Mouse (Mus musculus): ENCODE measurements at regions not wholly inside any gene's neighbourhood (a gene's known extent, or its start where the extent isn't known, plus 50 kb on each side); places are given as distances from the start of the nearest gene placed in this dataset.
"Not testable (repeated sequence)": the region's sequence is repeated elsewhere in the genome, so short reads cannot be mapped to it uniquely, and the experiment has no call there.

GRCm38 (mm10) chr12:69509180-69509579 lies 73.6 kb downstream of the Vcpkmt start:
- not testable (repeated sequence) for H3K4me3 ChIP-seq (ENCODE audit: low read depth, low read length); H3K36me3 ChIP-seq (ENCODE audit: control insufficient read depth, insufficient read depth, low read length); H3K9me3 ChIP-seq (ENCODE audit: control insufficient read depth, low read length); H3K27me3 ChIP-seq (ENCODE audit: control insufficient read depth, insufficient read depth, low read length); DNase-seq (ENCODE audit: low spot score); H3K4me2 ChIP-seq (replicated peaks; ENCODE audit: low read depth, low read length); H3K4me1 ChIP-seq (replicated peaks; ENCODE audit: control insufficient read depth, insufficient read depth, low read length); H3K27ac ChIP-seq (ENCODE audit: low read depth, low read length); ATAC-seq (ENCODE audit: low FRiP score); H3K9ac ChIP-seq (ENCODE audit: low read depth, low read length)
- 86% methylated on average over 1 of the region's 1 CpGs for WGBS

- H3K4me3 ChIP-seq (ENCODE audit: low read depth, low read length): no peak overlapping the region
- peaks cover 3% of the 10 kb centered on the region; the same call in 1 of the 2 replicates for H3K27me3 ChIP-seq (ENCODE audit: control insufficient read depth, insufficient read depth, low read length)
- H3K4me1 ChIP-seq (replicated peaks; ENCODE audit: control insufficient read depth, insufficient read depth, low read length): no peaks in the 10 kb centered on the region
- H3K9me3 ChIP-seq (ENCODE audit: control insufficient read depth, low read length): no peaks in the 10 kb centered on the region
- no peaks in the 10 kb centered on the region for H3K36me3 ChIP-seq (ENCODE audit: control insufficient read depth, insufficient read depth, low read length)
- ATAC-seq (ENCODE audit: low FRiP score): no peak
- H3K4me2 ChIP-seq (replicated peaks; ENCODE audit: low read depth, low read length): no peak overlapping the region
- 95% methylated on average over 6 of the region's 6 CpGs for WGBS
- H3K9ac ChIP-seq (ENCODE audit: low read depth, low read length): no peak overlapping the region
- DNase-seq (ENCODE audit: low spot score): no peak
- H3K27ac ChIP-seq (ENCODE audit: low read depth, low read length): no peak overlapping the region
These were observed 74.9 kb downstream of the Vcpkmt start for GRCm38 (mm10) chr12:69507906-69508305.

- Histone ChIP-seq H3K9ac (ENCODE audit: low read depth, low read length) (no peak overlapping the region), H3K4me3 (ENCODE audit: low read depth, low read length) (no peak overlapping the region), H3K9me3 (ENCODE audit: control insufficient read depth, low read length) (no peaks in the 10 kb centered on the region), H3K4me2 (replicated peaks; ENCODE audit: low read depth, low read length) (no peak overlapping the region), H3K27ac (ENCODE audit: low read depth, low read length) (no peak overlapping the region), H3K36me3 (ENCODE audit: control insufficient read depth, insufficient read depth, low read length) (no peaks in the 10 kb centered on the region), H3K27me3 (ENCODE audit: control insufficient read depth, insufficient read depth, low read length) (peaks cover under 1% of the 10 kb centered on the region; the same call in 1 of the 2 replicates), H3K4me1 (replicated peaks; ENCODE audit: control insufficient read depth, insufficient read depth, low read length) (peaks cover 5% of the 10 kb centered on the region)
- ATAC-seq (ENCODE audit: low FRiP score) (no peak), DNase-seq (ENCODE audit: low spot score) (no peak)
- 82% methylated on average over 3 of the region's 3 CpGs for WGBS
These were observed 75.5 kb downstream of the Vcpkmt start for GRCm38 (mm10) chr12:69507333-69507732.

- ATAC-seq (ENCODE audit: low FRiP score) (no peak), DNase-seq (ENCODE audit: low spot score) (no peak)
- H3K27me3 ChIP-seq (ENCODE audit: control insufficient read depth, insufficient read depth, low read length): no peaks in the 10 kb centered on the region
- 85% methylated on average over 6 of the region's 6 CpGs for WGBS
- peak overlapping the region; percentile 9; the same call in 1 of the 2 replicates for H3K4me2 ChIP-seq (replicated peaks; ENCODE audit: low read depth, low read length)
- no peak overlapping the region for H3K4me3 ChIP-seq (ENCODE audit: low read depth, low read length)
- H3K27ac ChIP-seq (ENCODE audit: low read depth, low read length): peak overlapping the region; percentile 56
- no peak overlapping the region for H3K9ac ChIP-seq (ENCODE audit: low read depth, low read length)
- peaks cover 5% of the 10 kb centered on the region for H3K4me1 ChIP-seq (replicated peaks; ENCODE audit: control insufficient read depth, insufficient read depth, low read length)
- H3K9me3 ChIP-seq (ENCODE audit: control insufficient read depth, low read length): no peaks in the 10 kb centered on the region
- no peaks in the 10 kb centered on the region for H3K36me3 ChIP-seq (ENCODE audit: control insufficient read depth, insufficient read depth, low read length)
These were observed 80.1 kb downstream of the Vcpkmt start for GRCm38 (mm10) chr12:69502706-69503070.

GRCm38 (mm10) chr12:69501783-69502705 lies 80.8 kb downstream of the Vcpkmt start:
- Histone ChIP-seq H3K4me3 (ENCODE audit: low read depth, low read length) (no peak overlapping the region), H3K9me3 (ENCODE audit: control insufficient read depth, low read length) (no peaks in the 10 kb centered on the region), H3K9ac (ENCODE audit: low read depth, low read length) (no peak overlapping the region), H3K36me3 (ENCODE audit: control insufficient read depth, insufficient read depth, low read length) (no peaks in the 10 kb centered on the region), H3K4me2 (replicated peaks; ENCODE audit: low read depth, low read length) (peak overlapping the region; percentile 9), H3K27ac (ENCODE audit: low read depth, low read length) (peak overlapping the region; percentile 56), H3K4me1 (replicated peaks; ENCODE audit: control insufficient read depth, insufficient read depth, low read length) (peaks cover 5% of the 10 kb centered on the region), H3K27me3 (ENCODE audit: control insufficient read depth, insufficient read depth, low read length) (no peaks in the 10 kb centered on the region)
- ATAC-seq (ENCODE audit: low FRiP score) (peak; percentile 86), DNase-seq (ENCODE audit: low spot score) (peak; percentile 72)
- 20% methylated on average over 20 of the region's 20 CpGs for WGBS

- Histone ChIP-seq H3K27ac (ENCODE audit: low read depth, low read length) (no peak overlapping the region), H3K36me3 (ENCODE audit: control insufficient read depth, insufficient read depth, low read length) (no peaks in the 10 kb centered on the region), H3K27me3 (ENCODE audit: control insufficient read depth, insufficient read depth, low read length) (no peaks in the 10 kb centered on the region), H3K4me3 (ENCODE audit: low read depth, low read length) (no peak overlapping the region), H3K4me1 (replicated peaks; ENCODE audit: control insufficient read depth, insufficient read depth, low read length) (peaks cover 5% of the 10 kb centered on the region), H3K4me2 (replicated peaks; ENCODE audit: low read depth, low read length) (peak overlapping the region; percentile 9; the same call in 1 of the 2 replicates), H3K9ac (ENCODE audit: low read depth, low read length) (no peak overlapping the region), H3K9me3 (ENCODE audit: control insufficient read depth, low read length) (no peaks in the 10 kb centered on the region)
- 40% methylated on average over 2 of the region's 2 CpGs for WGBS
- no peak for DNase-seq (ENCODE audit: low spot score)
- ATAC-seq (ENCODE audit: low FRiP score): no peak; the same call in 1 of the 2 replicates
These were observed 81.5 kb downstream of the Vcpkmt start for GRCm38 (mm10) chr12:69501346-69501730.

GRCm38 (mm10) chr12:69500600-69501345 lies 82.1 kb downstream of the Vcpkmt start:
- H3K4me2 ChIP-seq (replicated peaks; ENCODE audit: low read depth, low read length): no peak overlapping the region
- H3K9ac ChIP-seq (ENCODE audit: low read depth, low read length): no peak overlapping the region
- no peak for DNase-seq (ENCODE audit: low spot score)
- no peak for ATAC-seq (ENCODE audit: low FRiP score)
- no peak overlapping the region for H3K4me3 ChIP-seq (ENCODE audit: low read depth, low read length)
- no peaks in the 10 kb centered on the region for H3K36me3 ChIP-seq (ENCODE audit: control insufficient read depth, insufficient read depth, low read length)
- no peaks in the 10 kb centered on the region for H3K27me3 ChIP-seq (ENCODE audit: control insufficient read depth, insufficient read depth, low read length)
- WGBS: 71% methylated on average over 15 of the region's 15 CpGs
- no peaks in the 10 kb centered on the region for H3K9me3 ChIP-seq (ENCODE audit: control insufficient read depth, low read length)
- peaks cover 5% of the 10 kb centered on the region for H3K4me1 ChIP-seq (replicated peaks; ENCODE audit: control insufficient read depth, insufficient read depth, low read length)
- H3K27ac ChIP-seq (ENCODE audit: low read depth, low read length): no peak overlapping the region

GRCm38 (mm10) chr12:69497121-69497520 lies 85.7 kb downstream of the Vcpkmt start:
- H3K36me3 ChIP-seq (ENCODE audit: control insufficient read depth, insufficient read depth, low read length): no peaks in the 10 kb centered on the region

More at GRCm38 (mm10) chr12:69497121-69497520, 85.7 kb downstream of the Vcpkmt start:
- no peaks in the 10 kb centered on the region for H3K27me3 ChIP-seq (ENCODE audit: control insufficient read depth, insufficient read depth, low read length)
- 91% methylated on average over 7 of the region's 7 CpGs for WGBS
- no peaks in the 10 kb centered on the region for H3K9me3 ChIP-seq (ENCODE audit: control insufficient read depth, low read length)
- ATAC-seq (ENCODE audit: low FRiP score) (no peak), DNase-seq (ENCODE audit: low spot score) (no peak)
- H3K4me1 ChIP-seq (replicated peaks; ENCODE audit: control insufficient read depth, insufficient read depth, low read length): no peaks in the 10 kb centered on the region; the same call in 1 of the 2 replicates
- H3K9ac ChIP-seq (ENCODE audit: low read depth, low read length): no peak overlapping the region
- H3K27ac ChIP-seq (ENCODE audit: low read depth, low read length): no peak overlapping the region
- H3K4me3 ChIP-seq (ENCODE audit: low read depth, low read length): no peak overlapping the region
- no peak overlapping the region for H3K4me2 ChIP-seq (replicated peaks; ENCODE audit: low read depth, low read length)

All from hindbrain, embryonic 11.5 days (tissue).